Mouse (Mus musculus) lung, embryonic 15.5 days (tissue): Measurements from ENCODE around the gene Ly75. TPM values are rescaled to one million over a fixed set of nuclear protein-coding genes. Genes with fewer than 3 reads are reported as not detected.

ENCODE experiments used
- ATAC-seq: fragments of 200-750 bp; cut with Nextera tagmentation; 2 replicates; pipeline ENCODE4 v1.8.0; 2017; ENCODE audit warnings: moderate number of reproducible peaks, borderline replicate concordance; ENCODE audit not compliant: low FRiP score, low TSS enrichment; ENCODE audit errors: extremely low read depth
- H3K27ac ChIP-seq: fragments of 300-500 bp; sonication (generic); 2 replicates; pipeline ENCODE4 v1.5.1; 2015; ENCODE audit warnings: moderate library complexity, mild to moderate bottlenecking, inconsistent platforms
- H3K27me3 ChIP-seq: fragments of 300-500 bp; sonication (generic); 2 replicates; pipeline ENCODE4 v1.6.1; 2015; ENCODE audit warnings: inconsistent platforms
- H3K36me3 ChIP-seq: fragments of 300-500 bp; sonication (generic); 2 replicates; pipeline ENCODE4 v1.6.1; 2015; ENCODE audit warnings: inconsistent platforms
- H3K4me1 ChIP-seq: fragments of 300-500 bp; sonication (generic); 2 replicates; pipeline ENCODE4 v1.6.1; 2015; ENCODE audit warnings: inconsistent platforms
- H3K4me2 ChIP-seq: fragments of 300-500 bp; sonication (generic); 2 replicates; pipeline ENCODE4 v1.6.1; 2015; ENCODE audit warnings: inconsistent platforms, mild to moderate bottlenecking, moderate library complexity
- H3K4me3 ChIP-seq: fragments of 300-500 bp; sonication (generic); 2 replicates; pipeline ENCODE4 v1.5.1; 2015; ENCODE audit warnings: mild to moderate bottlenecking, inconsistent platforms
- H3K9ac ChIP-seq: fragments of 300-500 bp; sonication (generic); 2 replicates; pipeline ENCODE4 v1.6.1; 2015; ENCODE audit warnings: inconsistent platforms
- H3K9me3 ChIP-seq: fragments of 300-500 bp; sonication (generic); 2 replicates; pipeline ENCODE4 v1.6.1; 2016; ENCODE audit warnings: inconsistent platforms
- WGBS: fragments of 180-500 bp; shearing (Covaris S2); methylation state at CpG from one replicate; pipeline ENCODE4 v1.1.7; 2015; 5-methylcytosine and 5-hydroxymethylcytosine counted together
- polyA plus RNA-seq: library from polyadenylated mRNA; unstranded; fragments of >200 nt; fragmentation: Nextera tagmentation; extraction: Ambion mirVana; gene quantifications from 2 replicates; pipeline ENCODE4 v1.2.1, GENCODE M21; 2015

Ly75 gene
- polyA plus RNA-seq: 2.1 and 3.5 TPM in 2 replicates

- WGBS: 2% methylated on average over 46 of the region's 46 CpGs
- H3K4me1 ChIP-seq: peaks cover 12% of the 10 kb centered on the region; the same call in 1 of the 2 replicates
- H3K27me3 ChIP-seq: no peaks in the 10 kb centered on the region; the same call in 1 of the 2 replicates
- peak; percentile 99 for ATAC-seq
- H3K4me3 ChIP-seq: peak within 1 kb of the TSS; percentile 62
- peak within 1 kb of the TSS; percentile 94 for H3K4me2 ChIP-seq
- no peaks in the 10 kb centered on the region for H3K36me3 ChIP-seq
- H3K27ac ChIP-seq: no peak within 1 kb of the TSS
- H3K9me3 ChIP-seq: no peaks in the 10 kb centered on the region
- H3K9ac ChIP-seq: peak within 1 kb of the TSS; percentile 55
Measured at GRCm38 (mm10) chr2:60382858-60383669, at the start of gene Ly75. Gene Ly75 (minus strand): TSS chr2:60383303.

DNA sequence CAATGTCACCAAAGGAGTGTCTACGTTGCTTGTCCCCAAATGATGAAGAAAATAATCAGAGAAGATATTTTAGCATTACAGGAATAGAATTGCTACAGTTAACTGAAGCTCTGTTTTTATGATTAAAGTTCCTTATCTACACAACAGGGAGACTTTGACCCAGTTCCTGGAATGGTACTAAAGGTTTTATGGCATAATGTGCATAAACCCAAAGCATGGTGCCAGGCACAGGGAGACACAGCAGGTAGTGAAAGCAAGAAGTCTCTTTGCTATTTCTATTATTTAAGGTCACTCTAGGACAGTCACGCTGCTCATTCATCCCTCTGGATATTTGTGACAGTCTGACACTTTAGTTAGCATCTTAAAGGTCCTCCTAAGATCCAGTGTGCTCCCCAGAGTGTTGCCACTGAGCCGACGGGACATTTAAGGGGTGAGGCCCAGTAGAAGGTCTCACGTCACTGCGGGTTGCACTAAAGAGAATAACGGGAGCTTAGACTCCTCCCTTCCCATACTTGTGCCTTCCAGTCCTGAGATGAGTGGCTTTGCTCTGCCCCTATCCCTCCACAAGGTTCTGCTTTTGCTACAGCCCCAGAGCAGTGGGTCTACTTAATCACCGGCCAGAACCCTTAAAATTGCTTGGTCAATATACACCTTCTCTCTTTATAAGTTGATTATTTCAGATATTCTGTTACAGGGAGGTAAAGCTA lies 47.4 kb upstream of the Ly75 start:
- no peaks in the 10 kb centered on the region for H3K4me1 ChIP-seq
- no peak overlapping the region for H3K27ac ChIP-seq
- H3K4me2 ChIP-seq: no peak overlapping the region
- H3K27me3 ChIP-seq: no peaks in the 10 kb centered on the region
- H3K9me3 ChIP-seq: no peaks in the 10 kb centered on the region
- no peak overlapping the region for H3K9ac ChIP-seq
- no peak overlapping the region for H3K4me3 ChIP-seq
- WGBS: 75% methylated on average over 8 of the region's 8 CpGs
- no peak for ATAC-seq
- no peaks in the 10 kb centered on the region for H3K36me3 ChIP-seq

DNA sequence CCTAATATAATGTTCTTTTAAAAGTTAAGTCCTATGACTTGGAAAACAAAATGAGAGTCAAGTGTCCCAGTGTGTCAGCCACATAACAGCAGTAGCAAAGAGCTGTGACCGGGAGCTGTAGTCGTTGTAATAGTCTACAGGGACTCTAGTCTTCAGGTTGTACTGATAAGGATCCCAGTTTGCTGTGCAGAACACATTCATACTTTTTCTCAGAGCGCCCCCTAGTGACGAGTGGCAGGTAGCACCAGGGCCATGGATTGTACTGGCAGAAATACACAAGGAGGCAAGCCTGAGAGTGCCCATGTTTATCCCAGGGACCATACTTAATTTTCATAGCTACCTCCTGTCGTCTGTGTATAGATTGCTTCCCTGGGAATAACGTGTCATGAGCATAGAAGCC lies 35.0 kb upstream of the Ly75 start:
- H3K4me2 ChIP-seq: no peak overlapping the region
- H3K27ac ChIP-seq: no peak overlapping the region
- peak; percentile 42; the same call in 1 of the 2 replicates for ATAC-seq
- H3K9me3 ChIP-seq: no peaks in the 10 kb centered on the region
- no peak overlapping the region for H3K9ac ChIP-seq
- WGBS: 6% methylated on average over 6 of the region's 6 CpGs
- H3K4me1 ChIP-seq: no peaks in the 10 kb centered on the region
- no peaks in the 10 kb centered on the region for H3K27me3 ChIP-seq
- H3K4me3 ChIP-seq: no peak overlapping the region
- H3K36me3 ChIP-seq: no peaks in the 10 kb centered on the region

DNA sequence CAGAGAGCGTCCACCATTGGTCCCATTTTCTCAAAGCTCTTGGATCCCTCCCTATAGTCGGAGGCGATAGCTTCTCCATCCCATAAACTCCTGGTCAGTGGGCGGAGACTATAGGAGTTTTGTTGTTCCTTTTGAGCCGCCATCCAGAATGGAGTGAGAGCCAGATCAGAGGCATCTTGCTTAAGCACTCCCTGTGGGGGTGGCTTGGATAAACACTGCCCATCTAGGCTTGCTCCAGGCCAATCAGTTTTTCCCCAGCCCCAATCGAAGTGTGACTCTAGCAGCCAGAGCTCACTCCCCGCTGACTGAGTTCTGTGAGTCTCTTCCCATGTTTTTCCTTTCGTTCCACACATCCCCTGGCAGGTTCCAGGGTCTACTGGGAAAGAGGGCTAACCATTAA lies 31.2 kb upstream of the Ly75 start:
- 54% methylated on average over 8 of the region's 8 CpGs for WGBS
- no peak for ATAC-seq
- no peak overlapping the region for H3K27ac ChIP-seq

GRCm38 (mm10) chr2:60413006-60413650 lies 30.0 kb upstream of the Ly75 start:
- ATAC-seq: no peak
- Histone ChIP-seq H3K27me3 (no peaks in the 10 kb centered on the region), H3K36me3 (no peaks in the 10 kb centered on the region), H3K4me2 (no peak overlapping the region), H3K27ac (no peak overlapping the region), H3K4me3 (no peak overlapping the region), H3K4me1 (no peaks in the 10 kb centered on the region), H3K9me3 (no peaks in the 10 kb centered on the region), H3K9ac (no peak overlapping the region)
- 59% methylated on average over 18 of the region's 18 CpGs for WGBS

More for the DNA sequence above, 31.2 kb upstream of the Ly75 start:
- no peak overlapping the region for H3K9ac ChIP-seq
- H3K4me3 ChIP-seq: no peak overlapping the region
- H3K36me3 ChIP-seq: no peaks in the 10 kb centered on the region
- no peaks in the 10 kb centered on the region for H3K9me3 ChIP-seq
- H3K27me3 ChIP-seq: no peaks in the 10 kb centered on the region
- H3K4me2 ChIP-seq: no peak overlapping the region
- H3K4me1 ChIP-seq: no peaks in the 10 kb centered on the region

DNA sequence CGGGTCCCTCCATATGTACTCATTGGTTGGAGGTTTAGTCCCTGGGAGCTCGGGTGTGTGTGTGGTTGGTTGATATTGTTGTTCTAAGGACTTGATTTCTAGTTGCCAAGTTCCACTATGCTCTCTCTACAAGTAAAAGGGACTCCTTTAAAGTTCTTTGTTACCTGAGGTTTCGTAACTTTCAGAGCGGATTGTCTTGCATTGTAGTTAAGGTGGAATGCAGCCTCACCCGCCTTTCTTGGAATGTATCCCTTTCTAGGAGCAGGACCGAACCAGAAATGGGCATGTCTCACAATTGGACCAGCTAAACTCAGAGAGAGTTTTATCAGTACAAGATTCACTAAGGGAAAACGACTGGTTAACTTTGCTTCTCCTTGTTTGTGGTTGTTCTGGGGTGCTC lies 28.1 kb upstream of the Ly75 start:
- Histone ChIP-seq H3K9ac (no peak overlapping the region), H3K9me3 (no peaks in the 10 kb centered on the region), H3K4me3 (no peak overlapping the region), H3K4me1 (no peaks in the 10 kb centered on the region), H3K36me3 (no peaks in the 10 kb centered on the region), H3K4me2 (no peak overlapping the region), H3K27me3 (no peaks in the 10 kb centered on the region), H3K27ac (no peak overlapping the region)
- WGBS: 68% methylated on average over 7 of the region's 7 CpGs
- no peak for ATAC-seq

GRCm38 (mm10) chr2:60409989-60410763 lies 27.1 kb upstream of the Ly75 start:
- Histone ChIP-seq H3K4me2 (no peak overlapping the region), H3K4me1 (no peaks in the 10 kb centered on the region), H3K36me3 (no peaks in the 10 kb centered on the region), H3K27me3 (no peaks in the 10 kb centered on the region), H3K9ac (no peak overlapping the region), H3K27ac (no peak overlapping the region), H3K4me3 (no peak overlapping the region), H3K9me3 (no peaks in the 10 kb centered on the region)
- 55% methylated on average over 11 of the region's 11 CpGs for WGBS
- no peak for ATAC-seq

DNA sequence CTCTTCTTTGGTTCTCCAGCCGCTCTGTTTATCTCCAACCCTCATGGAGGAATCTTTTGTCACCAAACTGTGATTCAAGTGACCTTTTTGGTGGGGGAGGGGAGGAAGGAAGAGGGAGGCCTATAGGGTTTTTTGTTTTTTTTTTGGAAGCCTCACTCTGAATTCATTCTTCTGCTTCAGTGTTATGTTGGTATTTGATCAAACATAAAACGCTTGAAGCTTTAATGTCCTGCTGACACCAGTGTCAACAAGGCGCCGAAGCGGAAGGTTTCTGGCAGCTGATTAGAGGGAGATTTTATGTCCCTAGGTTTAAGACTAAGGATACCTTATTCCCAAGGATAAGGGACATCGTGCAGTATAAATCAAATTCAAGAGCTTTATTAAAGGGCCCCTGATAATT lies 26.1 kb upstream of the Ly75 start:
- no peak for ATAC-seq

GRCm38 (mm10) chr2:60407387-60407786 lies 24.3 kb upstream of the Ly75 start:
- no peaks in the 10 kb centered on the region for H3K4me1 ChIP-seq
- H3K27ac ChIP-seq: no peak overlapping the region
- no peak overlapping the region for H3K9ac ChIP-seq
- H3K9me3 ChIP-seq: no peaks in the 10 kb centered on the region
- no peak overlapping the region for H3K4me2 ChIP-seq
- no peaks in the 10 kb centered on the region for H3K36me3 ChIP-seq
- WGBS: 87% methylated on average over 2 of the region's 2 CpGs
- ATAC-seq: no peak
- no peak overlapping the region for H3K4me3 ChIP-seq
- H3K27me3 ChIP-seq: no peaks in the 10 kb centered on the region

More for the DNA sequence above, 26.1 kb upstream of the Ly75 start:
- Histone ChIP-seq H3K9ac (no peak overlapping the region), H3K4me2 (no peak overlapping the region), H3K4me1 (no peaks in the 10 kb centered on the region), H3K4me3 (no peak overlapping the region), H3K36me3 (no peaks in the 10 kb centered on the region), H3K9me3 (no peaks in the 10 kb centered on the region), H3K27me3 (no peaks in the 10 kb centered on the region), H3K27ac (no peak overlapping the region)
- WGBS: 57% methylated on average over 6 of the region's 6 CpGs

DNA sequence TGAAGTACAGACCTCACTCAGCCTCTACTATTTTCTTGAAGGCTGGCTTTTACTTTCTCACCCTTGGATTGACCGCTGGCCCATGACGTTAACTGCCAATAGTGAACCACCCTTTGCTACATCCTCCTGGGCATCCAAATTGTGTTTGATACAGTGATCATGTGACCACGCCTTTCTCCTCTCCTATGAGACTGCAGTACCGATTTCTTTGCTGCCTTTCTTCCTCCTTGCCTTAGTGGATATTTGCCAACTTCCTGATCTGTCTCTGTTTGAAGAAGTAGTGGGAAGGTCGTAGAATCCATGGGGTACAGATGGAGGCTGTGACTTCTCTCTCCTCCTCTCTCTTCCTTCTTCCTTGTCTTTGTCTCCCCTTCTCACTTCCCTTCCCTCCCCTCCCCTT lies 22.3 kb upstream of the Ly75 start:
- Histone ChIP-seq H3K9ac (no peak overlapping the region), H3K27ac (no peak overlapping the region), H3K4me3 (no peak overlapping the region), H3K36me3 (no peaks in the 10 kb centered on the region), H3K4me1 (no peaks in the 10 kb centered on the region), H3K4me2 (no peak overlapping the region), H3K27me3 (no peaks in the 10 kb centered on the region), H3K9me3 (no peaks in the 10 kb centered on the region)
- 84% methylated on average over 5 of the region's 5 CpGs for WGBS
- ATAC-seq: no peak

DNA sequence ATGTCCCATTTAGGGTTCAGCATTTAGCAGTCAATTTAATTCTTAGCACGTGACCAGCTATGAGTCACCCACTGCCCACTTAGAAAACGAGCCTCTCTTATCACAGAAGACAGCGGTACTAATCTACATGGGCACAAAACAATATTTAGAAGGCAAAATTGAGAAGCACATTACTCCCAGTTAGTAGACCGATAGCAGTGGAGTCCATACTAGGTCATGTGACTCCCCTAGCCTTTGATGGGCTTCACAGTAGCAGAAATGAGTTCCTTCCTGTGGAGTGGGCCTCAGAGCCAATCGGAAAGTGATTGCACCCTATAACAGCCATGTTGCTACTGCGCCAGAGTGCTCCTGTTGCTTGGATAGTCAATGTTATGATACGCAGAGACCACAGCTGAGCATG lies 21.7 kb upstream of the Ly75 start:
- 92% methylated on average over 7 of the region's 7 CpGs for WGBS
- Histone ChIP-seq H3K4me3 (no peak overlapping the region), H3K4me2 (no peak overlapping the region), H3K27ac (no peak overlapping the region), H3K4me1 (no peaks in the 10 kb centered on the region), H3K9me3 (no peaks in the 10 kb centered on the region), H3K27me3 (no peaks in the 10 kb centered on the region), H3K36me3 (no peaks in the 10 kb centered on the region), H3K9ac (no peak overlapping the region)
- ATAC-seq: no peak
